Mouse (Mus musculus) gastrocnemius, postnatal 25 days (tissue): ENCODE data around the gene Nlgn1. TPM values are rescaled to one million over a fixed set of nuclear protein-coding genes. Genes with fewer than 3 reads are reported as not detected.

ENCODE experiments used
- DNase-seq: peaks from one replicate; pipeline ENCODE4 v3.0.0; 2022
- total RNA-seq, 2 experiments: library from RNA; stranded (reverse); gene quantifications; 1 replicate in 1 of 2; 2 replicates in 1 of 2; pipeline ENCODE4 v1.2.3; 2021

Gene Nlgn1
- total RNA-seq, 2 experiments from 2014 or later: 0.26 TPM; not detected in 1

- no peak for DNase-seq
These were observed 281.5 kb downstream of the Nlgn1 start for GRCm38 (mm10) chr3:26050769-26051168.

- DNase-seq: no peak
These were observed 289.3 kb downstream of the Nlgn1 start for GRCm38 (mm10) chr3:26042966-26043365.

- DNase-seq: no peak
These were observed 292.6 kb downstream of the Nlgn1 start for GRCm38 (mm10) chr3:26039696-26040095.

- no peak for DNase-seq
These were observed 306.2 kb downstream of the Nlgn1 start for GRCm38 (mm10) chr3:26026025-26026424.

- no peak for DNase-seq
These were observed 309.0 kb downstream of the Nlgn1 start for GRCm38 (mm10) chr3:26023217-26023616.

- DNase-seq: no peak
These were observed 310.6 kb downstream of the Nlgn1 start for GRCm38 (mm10) chr3:26021632-26022184.

GRCm38 (mm10) chr3:26011310-26012078 is 320.8 kb downstream of the Nlgn1 start:
- DNase-seq: no peak

- DNase-seq: no peak
These were observed 329.2 kb downstream of the Nlgn1 start for GRCm38 (mm10) chr3:26002863-26003608.

GRCm38 (mm10) chr3:26002367-26002766 is 329.9 kb downstream of the Nlgn1 start:
- no peak for DNase-seq

GRCm38 (mm10) chr3:25967546-25967945 is 364.7 kb downstream of the Nlgn1 start:
- DNase-seq: no peak

GRCm38 (mm10) chr3:25964237-25964636 is 368.0 kb downstream of the Nlgn1 start:
- no peak for DNase-seq

GRCm38 (mm10) chr3:25963568-25963967 is 368.7 kb downstream of the Nlgn1 start:
- no peak for DNase-seq

- DNase-seq: no peak
These were observed 415.7 kb downstream of the Nlgn1 start for GRCm38 (mm10) chr3:25916535-25916934.

GRCm38 (mm10) chr3:25914365-25915065 is 417.7 kb downstream of the Nlgn1 start:
- no peak for DNase-seq

- DNase-seq: no peak
These were observed 429.0 kb downstream of the Nlgn1 start for GRCm38 (mm10) chr3:25903140-25903809.

GRCm38 (mm10) chr3:25897456-25897855 is 434.8 kb downstream of the Nlgn1 start:
- no peak for DNase-seq

- no peak for DNase-seq
These were observed 447.5 kb downstream of the Nlgn1 start for GRCm38 (mm10) chr3:25884797-25885196.

- DNase-seq: no peak
These were observed 463.1 kb downstream of the Nlgn1 start for GRCm38 (mm10) chr3:25869161-25869560.

- no peak for DNase-seq
These were observed 473.9 kb downstream of the Nlgn1 start for GRCm38 (mm10) chr3:25858384-25858783.

- DNase-seq: no peak
These were observed 487.4 kb downstream of the Nlgn1 start for GRCm38 (mm10) chr3:25844686-25845462.

GRCm38 (mm10) chr3:25830237-25830636 is 502.0 kb downstream of the Nlgn1 start:
- DNase-seq: no peak
